ENCODE assay signal across 8 mouse cellular contexts in the genomic region with DNA sequence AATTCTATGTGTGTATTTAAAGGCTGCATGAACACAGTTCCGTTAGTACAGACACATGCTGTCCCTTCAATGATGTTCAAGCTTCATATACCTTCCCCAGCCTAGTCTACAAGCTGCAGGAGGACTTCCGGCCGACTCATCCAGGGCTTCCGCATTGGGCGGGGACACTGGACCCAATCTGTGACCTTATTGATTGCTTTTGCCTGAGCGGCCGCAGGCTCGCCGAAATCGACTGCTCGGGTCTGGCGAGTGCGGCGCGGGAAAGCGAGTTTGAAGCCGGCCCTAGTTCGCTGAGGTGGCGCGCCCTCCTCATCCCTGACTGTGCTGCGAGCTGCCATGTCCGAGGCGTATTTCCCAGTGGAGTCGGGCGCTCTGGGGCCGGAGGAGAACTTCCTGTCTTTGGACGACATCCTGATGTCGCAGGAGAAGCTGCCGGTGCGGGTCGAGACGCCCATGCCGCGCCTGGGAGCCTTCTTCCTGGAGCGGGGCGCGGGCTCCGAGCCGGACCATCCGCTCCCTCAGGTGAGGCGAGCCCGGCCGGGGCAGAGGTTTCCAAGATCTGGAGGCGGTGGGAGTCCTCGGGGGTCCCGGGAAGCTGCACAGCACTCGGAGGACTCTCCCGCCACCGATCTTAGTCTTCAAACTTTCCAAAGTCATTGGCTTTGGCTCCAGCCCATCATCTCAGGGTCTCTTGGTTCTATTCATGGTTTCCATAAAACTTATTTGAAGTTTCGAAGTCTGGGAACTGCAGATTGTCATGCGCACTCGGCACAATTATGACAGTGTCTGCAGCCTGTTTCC. TPM values are rescaled to one million over a fixed set of nuclear protein-coding genes. Genes with fewer than 3 reads are reported as not detected.
A peak's percentile ranks its signal among the peaks of the same experiment; 100 is the strongest.
DNase-seq lines count a peak whose midpoint lies in the region; ATAC-seq and TF ChIP-seq lines count a peak whose summit lies in the region.

Gene Gins3, plus strand, starts transcription at position 192 of the 801 bp plus-strand sequence.

- peak; percentile 72 for DNase-seq in G1E (ENCODE audit: low spot score)
- peak; percentile 91 to 92 for DNase-seq in cerebellum, adult 18-20 months
- DNase-seq in forebrain, postnatal 0 days: peak; percentile 92
- peak; percentile 87 for DNase-seq in layer of hippocampus, adult 9-10 months (ENCODE audit: low spot score)
- DNase-seq in ovary, postnatal 10 days (ENCODE audit: low spot score): peak; percentile 88
- DNase-seq in thymus, postnatal 10 days (ENCODE audit: low spot score in 2 of 2): peak; percentile 87 to 90

- peaks cover 23% of the 10 kb centered on the region for H3K4me1 ChIP-seq in G1E (ENCODE audit: insufficient read depth, low read depth, low read length)
- H3K4me1 ChIP-seq in forebrain, postnatal 0 days (ENCODE audit: insufficient read depth): peaks cover 7% of the 10 kb centered on the region; the same call in 1 of the 2 replicates
- H3K4me1 ChIP-seq in lung, embryonic 16.5 days (replicated peaks; ENCODE audit: control insufficient read depth, insufficient read depth, low read length): peaks cover 3% of the 10 kb centered on the region; the same call in 1 of the 2 replicates

- H3K9ac ChIP-seq in forebrain, postnatal 0 days: peak within 1 kb of the TSS; percentile 40
- H3K9ac ChIP-seq in lung, embryonic 16.5 days (ENCODE audit: low read length): peak within 1 kb of the TSS; percentile 80

- TF ChIP-seq CTCF in G1E (IDR thresholded peaks at IDR 0.05; ENCODE audit: low read depth, low read length): no peak
- no peak for TF ChIP-seq CTCF in forebrain, postnatal 0 days (IDR thresholded peaks at IDR 0.05; ENCODE audit: low read depth)

- peak within 1 kb of the TSS; percentile 94 for H3K4me2 ChIP-seq in forebrain, postnatal 0 days (ENCODE audit: low read depth)
- H3K4me2 ChIP-seq in lung, embryonic 16.5 days (ENCODE audit: low read depth, low read length): peak within 1 kb of the TSS; percentile 81

- H3K36me3 ChIP-seq in G1E (replicated peaks): peaks cover 26% of the 10 kb centered on the region
- no peaks in the 10 kb centered on the region for H3K36me3 ChIP-seq in forebrain, postnatal 0 days (ENCODE audit: insufficient read depth)
- peaks cover 5% of the 10 kb centered on the region for H3K36me3 ChIP-seq in lung, embryonic 16.5 days (ENCODE audit: control insufficient read depth, insufficient read depth, low read length)

- H3K9me3 ChIP-seq in G1E (replicated peaks): no peaks in the 10 kb centered on the region
- no peaks in the 10 kb centered on the region for H3K9me3 ChIP-seq in forebrain, postnatal 0 days (ENCODE audit: low read length)
- H3K9me3 ChIP-seq in lung, embryonic 16.5 days (ENCODE audit: control insufficient read depth, low read length): no peaks in the 10 kb centered on the region

- H3K4me3 ChIP-seq in G1E (ENCODE audit: low read depth, low read length): peak within 1 kb of the TSS; percentile 88
- peak within 1 kb of the TSS; percentile 63 for H3K4me3 ChIP-seq in forebrain, postnatal 0 days (ENCODE audit: low read depth, low read length)
- H3K4me3 ChIP-seq in lung, embryonic 16.5 days (ENCODE audit: low read length): peak within 1 kb of the TSS; percentile 88

- ATAC-seq in G1E (ENCODE audit: extremely low read depth, insufficient number of reproducible peaks, low FRiP score, poor library complexity, severe bottlenecking): peak; percentile 88
- ATAC-seq in forebrain, postnatal 0 days: peak; percentile 95
- ATAC-seq in hematopoietic stem cell, adult 5-6 weeks (replicated peaks in 1 of 2; ENCODE audit: insufficient read depth in 1 of 2, low FRiP score in 2 of 2, low TSS enrichment in 1 of 2, low read depth in 1 of 2, poor library complexity in 2 of 2, severe bottlenecking in 2 of 2): peak; percentile 95 to 97
- ATAC-seq in lung, embryonic 16.5 days (ENCODE audit: low read depth): peak; percentile 95

- H3K27me3 ChIP-seq in G1E (ENCODE audit: insufficient read depth, low read length): peaks cover 4% of the 10 kb centered on the region
- H3K27me3 ChIP-seq in forebrain, postnatal 0 days (ENCODE audit: insufficient read depth, low read length): no peaks in the 10 kb centered on the region; the same call in 1 of the 2 replicates
- no peaks in the 10 kb centered on the region for H3K27me3 ChIP-seq in lung, embryonic 16.5 days (ENCODE audit: control insufficient read depth, insufficient read depth, low read depth, low read length)

- 1% methylated on average over 52 of the region's 52 CpGs for WGBS in forebrain, postnatal 0 days
- WGBS in lung, embryonic 16.5 days: under 1% methylated on average over 50 of the region's 52 CpGs

- no peak within 1 kb of the TSS for H3K27ac ChIP-seq in forebrain, postnatal 0 days (ENCODE audit: low read depth, low read length)
- peak within 1 kb of the TSS; percentile 36 for H3K27ac ChIP-seq in lung, embryonic 16.5 days (ENCODE audit: low read length)

RNA-seq across cellular contexts. Expression of gene Gins3, which starts in this region (rescaled TPM):
- total RNA-seq in G1E (2014; fragmentation: Nextera tagmentation): 30.8 and 32.5 TPM in 2 replicates
- total RNA-seq in G1E (2017): 32.6 and 32.9 TPM in 2 replicates
- polyA plus RNA-seq in G1E (2012): 9.2 and 9.5 TPM in 2 replicates
- 3.8 and 4.3 TPM in 2 replicates for total RNA-seq in forebrain, postnatal 0 days (2014; rRNA removed)
- polyA plus RNA-seq in forebrain, postnatal 0 days (2015; fragmentation: Nextera tagmentation; extraction: Ambion mirVana): 3.2 and 4.4 TPM in 2 replicates
- 16.3 and 22.9 TPM in 2 replicates for total RNA-seq in hematopoietic stem cell, adult 5-6 weeks (2017)
- polyA plus RNA-seq in lung, embryonic 16.5 days (2015; fragmentation: Nextera tagmentation; extraction: Ambion mirVana): 20.7 and 21.6 TPM in 2 replicates
